Mouse (Mus musculus) midbrain, embryonic 14.5 days (tissue): ENCODE results near the gene Ube2r2. TPM values are rescaled to one million over a fixed set of nuclear protein-coding genes. Genes with fewer than 3 reads are reported as not detected.

ENCODE experiments used
- ATAC-seq: fragments of 200-750 bp; cut with Nextera tagmentation; 2 replicates; pipeline ENCODE4 v1.8.0; 2017; ENCODE audit warnings: moderate number of reproducible peaks, moderate library complexity; ENCODE audit not compliant: low FRiP score, low TSS enrichment
- DNase-seq: peaks from one replicate; pipeline ENCODE4 v3.0.0-alpha.2; 2015
- H3K27ac ChIP-seq: fragments of 300-500 bp; sonication (generic); replicated peaks from 2 replicates; pipeline ENCODE4 v1.5.1; 2014; ENCODE audit warnings: mild to moderate bottlenecking, low read depth, low read length, moderate library complexity
- H3K27me3 ChIP-seq: fragments of 300-500 bp; sonication (generic); 2 replicates; pipeline ENCODE4 v1.6.1; 2014; ENCODE audit warnings: low read length, control low read depth, mixed read lengths; ENCODE audit not compliant: control insufficient read depth, insufficient read depth
- H3K36me3 ChIP-seq: fragments of 300-500 bp; sonication (generic); 2 replicates; pipeline ENCODE4 v1.6.1; 2014; ENCODE audit warnings: low read length, control low read depth; ENCODE audit not compliant: control insufficient read depth, insufficient read depth
- H3K4me1 ChIP-seq: fragments of 300-500 bp; sonication (generic); 2 replicates; pipeline ENCODE4 v1.6.1; 2014; ENCODE audit warnings: mild to moderate bottlenecking, antibody characterized with exemption, low read length, control low read depth; ENCODE audit not compliant: control insufficient read depth, insufficient read depth
- H3K4me2 ChIP-seq: fragments of 300-500 bp; sonication (generic); 2 replicates; pipeline ENCODE4 v1.6.1; 2014; ENCODE audit warnings: mild to moderate bottlenecking, low read length, moderate library complexity
- H3K4me3 ChIP-seq: fragments of 300-500 bp; sonication (generic); replicated peaks from 2 replicates; pipeline ENCODE4 v1.5.1; 2014; ENCODE audit warnings: low read depth, low read length
- H3K9ac ChIP-seq: fragments of 300-500 bp; sonication (generic); replicated peaks from 2 replicates; pipeline ENCODE4 v1.6.1; 2014; ENCODE audit warnings: mild to moderate bottlenecking, low read length, moderate library complexity
- H3K9me3 ChIP-seq: fragments of 300-500 bp; sonication (generic); 2 replicates; pipeline ENCODE4 v1.6.1; 2016; ENCODE audit warnings: low read length, control low read depth, mixed read lengths; ENCODE audit not compliant: control insufficient read depth
- WGBS: fragments of 180-500 bp; shearing (Covaris S2); extraction: QIAGEN DNeasy Blood & Tissue Kit; methylation state at CpG from one replicate; pipeline ENCODE4 v1.1.7; 2014; 5-methylcytosine and 5-hydroxymethylcytosine counted together
- polyA plus RNA-seq: library from polyadenylated mRNA; unstranded; fragments of >200 nt; fragmentation: Nextera tagmentation; extraction: Ambion mirVana; gene quantifications from 2 replicates; pipeline ENCODE4 v1.2.1, GENCODE M21; 2014

Gene Ube2r2
- polyA plus RNA-seq, 1 experiment from 2014 or later: 80.7 TPM

DNA sequence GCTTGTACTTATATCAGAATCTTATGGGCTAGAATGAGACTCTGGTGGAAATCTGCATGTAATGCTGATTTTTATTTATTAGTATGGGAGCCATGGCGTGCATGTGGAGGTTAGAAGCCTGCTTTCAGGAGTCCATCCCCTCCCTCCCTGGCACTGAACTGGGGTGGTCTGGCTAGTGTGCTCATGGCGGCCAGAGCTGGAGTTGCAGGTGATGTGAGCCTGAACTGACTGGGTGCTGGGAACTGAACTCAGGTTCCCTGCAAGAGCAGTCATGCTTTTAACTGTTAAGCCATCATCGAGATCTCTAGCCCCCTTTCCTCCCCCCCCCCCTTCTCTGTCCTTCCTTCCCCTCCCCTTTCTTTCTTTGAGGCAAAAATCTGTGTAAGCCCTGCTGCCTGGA lies 14.3 kb downstream of the Ube2r2 start:
- no peaks in the 10 kb centered on the region for H3K36me3 ChIP-seq
- no peak overlapping the region for H3K9ac ChIP-seq
- no peaks in the 10 kb centered on the region for H3K4me1 ChIP-seq
- DNase-seq (no peak), ATAC-seq (no peak)
- H3K27ac ChIP-seq: no peak overlapping the region
- H3K4me2 ChIP-seq: no peak overlapping the region
- 74% methylated on average over 3 of the region's 3 CpGs for WGBS
- no peaks in the 10 kb centered on the region for H3K27me3 ChIP-seq
- H3K9me3 ChIP-seq: no peaks in the 10 kb centered on the region
- no peak overlapping the region for H3K4me3 ChIP-seq

- no peaks in the 10 kb centered on the region for H3K9me3 ChIP-seq
- H3K27me3 ChIP-seq: no peaks in the 10 kb centered on the region
- no peak overlapping the region for H3K27ac ChIP-seq
- 94% methylated on average over 7 of the region's 7 CpGs for WGBS
- no peaks in the 10 kb centered on the region for H3K36me3 ChIP-seq
- H3K9ac ChIP-seq: no peak overlapping the region
- DNase-seq (no peak), ATAC-seq (no peak)
- H3K4me3 ChIP-seq: no peak overlapping the region
- H3K4me2 ChIP-seq: no peak overlapping the region
- no peaks in the 10 kb centered on the region for H3K4me1 ChIP-seq
Observed at GRCm38 (mm10) chr4:41151186-41151585, 15.6 kb downstream of the Ube2r2 start.

DNA sequence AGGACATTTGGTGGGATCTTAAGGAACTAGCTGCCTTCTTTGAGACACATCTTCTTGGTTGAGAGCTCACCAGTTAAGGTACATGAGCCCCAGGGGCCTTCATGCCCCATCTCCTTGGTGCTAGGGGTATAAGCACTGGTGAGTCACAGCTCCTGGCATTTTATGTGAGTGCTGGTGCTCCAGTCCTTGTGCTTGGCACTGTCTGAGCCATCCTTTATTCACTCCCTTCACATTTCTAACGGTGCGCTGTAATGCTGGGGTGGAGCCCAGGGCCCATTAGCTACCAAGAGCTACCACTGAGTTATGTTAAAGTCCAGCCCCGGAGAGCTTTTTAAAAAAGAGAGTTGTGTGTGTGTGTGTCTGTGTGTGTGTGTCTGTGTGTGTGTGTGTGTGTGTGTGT lies 17.6 kb downstream of the Ube2r2 start:
- ATAC-seq (no peak), DNase-seq (no peak)
- H3K27ac ChIP-seq: no peak overlapping the region
- H3K9ac ChIP-seq: no peak overlapping the region
- H3K27me3 ChIP-seq: no peaks in the 10 kb centered on the region
- no peaks in the 10 kb centered on the region for H3K9me3 ChIP-seq
- H3K4me1 ChIP-seq: 0 out of 2 replicates have a peak, but pooled peaks cover 4% of the 10 kb centered on the region
- H3K4me3 ChIP-seq: no peak overlapping the region
- H3K4me2 ChIP-seq: no peak overlapping the region
- 92% methylated on average over 3 of the region's 3 CpGs for WGBS
- no peaks in the 10 kb centered on the region for H3K36me3 ChIP-seq

DNA sequence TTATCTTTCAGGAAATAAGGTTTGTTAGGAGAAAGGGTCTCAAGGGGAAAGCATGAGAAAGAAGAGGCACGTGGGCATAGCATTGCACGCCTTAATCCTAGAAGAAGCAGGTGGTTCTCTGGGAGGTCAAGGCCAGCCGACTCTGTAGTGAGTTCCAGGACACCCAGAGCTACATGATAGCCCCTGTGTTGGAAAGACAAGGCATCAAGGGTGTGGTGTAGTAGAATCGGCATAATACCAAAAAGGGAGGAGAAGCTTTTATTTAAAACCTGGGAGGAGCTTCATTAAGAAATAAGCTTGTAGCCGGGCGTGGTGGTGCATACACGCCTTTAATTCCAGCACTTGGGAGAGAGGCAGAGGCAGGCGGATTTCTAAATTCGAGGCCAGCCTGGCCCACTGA lies 21.4 kb downstream of the Ube2r2 start:
- DNase-seq (no peak), ATAC-seq (no peak)
- Histone ChIP-seq H3K9ac (no peak overlapping the region), H3K4me1 (0 out of 2 replicates have a peak, but pooled peaks cover 4% of the 10 kb centered on the region), H3K36me3 (no peaks in the 10 kb centered on the region), H3K4me2 (no peak overlapping the region), H3K27me3 (no peaks in the 10 kb centered on the region), H3K27ac (no peak overlapping the region), H3K9me3 (no peaks in the 10 kb centered on the region), H3K4me3 (no peak overlapping the region)
- 88% methylated on average over 9 of the region's 9 CpGs for WGBS

DNA sequence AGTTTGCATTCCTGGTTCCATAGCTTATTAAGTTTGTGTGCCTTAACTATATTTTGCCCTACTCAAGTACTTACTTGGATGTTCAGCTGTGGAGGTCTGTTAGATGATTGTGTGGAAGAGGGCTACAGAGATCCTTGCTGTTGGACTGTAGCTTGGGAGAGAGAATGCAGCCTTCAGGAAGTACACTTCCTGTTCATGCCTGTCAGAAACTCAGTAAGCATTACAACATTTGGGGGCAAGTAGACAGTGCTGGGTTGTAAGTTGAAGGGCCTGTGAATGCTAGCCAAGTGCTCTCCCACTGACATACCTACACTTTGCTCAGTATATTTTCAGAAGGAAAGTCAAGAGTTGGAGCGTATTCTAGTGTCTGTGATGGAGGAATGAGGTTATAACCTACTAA lies 22.7 kb downstream of the Ube2r2 start:
- H3K4me3 ChIP-seq: no peak overlapping the region
- no peak overlapping the region for H3K4me2 ChIP-seq
- H3K9me3 ChIP-seq: no peaks in the 10 kb centered on the region
- 94% methylated on average over 1 of the region's 1 CpGs for WGBS
- ATAC-seq: no peak
- 0 out of 2 replicates have a peak, but pooled peaks cover 4% of the 10 kb centered on the region for H3K4me1 ChIP-seq
- H3K27me3 ChIP-seq: no peaks in the 10 kb centered on the region
- no peak overlapping the region for H3K9ac ChIP-seq
- no peak for DNase-seq
- H3K27ac ChIP-seq: no peak overlapping the region
- H3K36me3 ChIP-seq: no peaks in the 10 kb centered on the region

GRCm38 (mm10) chr4:41161232-41161631 lies 25.7 kb downstream of the Ube2r2 start:
- Histone ChIP-seq H3K4me3 (no peak overlapping the region), H3K36me3 (no peaks in the 10 kb centered on the region), H3K9ac (no peak overlapping the region), H3K27ac (no peak overlapping the region), H3K4me1 (0 out of 2 replicates have a peak, but pooled peaks cover 4% of the 10 kb centered on the region), H3K9me3 (no peaks in the 10 kb centered on the region), H3K4me2 (no peak overlapping the region), H3K27me3 (no peaks in the 10 kb centered on the region)
- DNase-seq (no peak), ATAC-seq (no peak)
- 93% methylated on average over 3 of the region's 3 CpGs for WGBS

- 22% methylated on average over 2 of the region's 2 CpGs for whole genome bisulfite sequencing
- no peaks in the 10 kb centered on the region for H3K27me3 ChIP-seq
- H3K9ac ChIP-seq: no peak overlapping the region; the same call in 1 of the 2 replicates
- H3K27ac ChIP-seq: peak overlapping the region; percentile 61
- H3K36me3 ChIP-seq: peaks cover 3% of the 10 kb centered on the region; the same call in 1 of the 2 replicates
- H3K4me1 ChIP-seq: no peaks in the 10 kb centered on the region
- no peaks in the 10 kb centered on the region for H3K9me3 ChIP-seq
- no peak overlapping the region for H3K4me2 ChIP-seq
- peak; percentile 14 for DNase-seq
- ATAC-seq: no peak
- H3K4me3 ChIP-seq: no peak overlapping the region
Observed at GRCm38 (mm10) chr4:41164974-41165373, 29.4 kb downstream of the Ube2r2 start.

- no peaks in the 10 kb centered on the region for H3K4me1 ChIP-seq
- DNase-seq (peak; percentile 93), ATAC-seq (no peak)
- whole genome bisulfite sequencing: 79% methylated on average over 6 of the region's 6 CpGs
- no peak overlapping the region for H3K4me3 ChIP-seq
- no peak overlapping the region for H3K9ac ChIP-seq
- peak overlapping the region; percentile 61 for H3K27ac ChIP-seq
- H3K4me2 ChIP-seq: no peak overlapping the region
- H3K9me3 ChIP-seq: no peaks in the 10 kb centered on the region
- peaks cover 3% of the 10 kb centered on the region; the same call in 1 of the 2 replicates for H3K36me3 ChIP-seq
- H3K27me3 ChIP-seq: no peaks in the 10 kb centered on the region
Observed at GRCm38 (mm10) chr4:41165693-41166475, 30.3 kb downstream of the Ube2r2 start.

GRCm38 (mm10) chr4:41170970-41171369 lies 35.4 kb downstream of the Ube2r2 start:
- no peaks in the 10 kb centered on the region for H3K4me1 ChIP-seq
- DNase-seq: no peak
- no peak for ATAC-seq
- no peaks in the 10 kb centered on the region for H3K27me3 ChIP-seq
- H3K4me2 ChIP-seq: no peak overlapping the region
- H3K36me3 ChIP-seq: peaks cover 16% of the 10 kb centered on the region
- no peak overlapping the region for H3K4me3 ChIP-seq
- 91% methylated on average over 2 of the region's 2 CpGs for WGBS
- H3K9me3 ChIP-seq: no peaks in the 10 kb centered on the region
- no peak overlapping the region for H3K27ac ChIP-seq
- no peak overlapping the region for H3K9ac ChIP-seq
